Mouse (Mus musculus) cerebellum, adult 2 months (tissue): Measurements from ENCODE around the gene Chrna9. TPM values are rescaled to one million over a fixed set of nuclear protein-coding genes. Genes with fewer than 3 reads are reported as not detected.

ENCODE experiments used
- DNase-seq, 2 experiments: peaks; one replicate each; pipeline ENCODE4 v3.0.0; 2021
- H3K27ac ChIP-seq: fragments of 200-500 bp; 2 replicates; pipeline ENCODE4 v1.5.1; 2012; ENCODE audit warnings: low read length, control low read depth, inconsistent platforms; ENCODE audit not compliant: insufficient read depth
- H3K27me3 ChIP-seq: fragments of 200-500 bp; 2 replicates; pipeline ENCODE4 v1.6.1; 2012; ENCODE audit warnings: inconsistent platforms, mild to moderate bottlenecking, low read length, moderate library complexity; ENCODE audit not compliant: control insufficient read depth, insufficient read depth
- H3K4me1 ChIP-seq: fragments of 200-500 bp; 2 replicates; pipeline ENCODE4 v1.6.1; 2011; ENCODE audit warnings: low read length; ENCODE audit not compliant: control insufficient read depth, insufficient read depth
- H3K4me3 ChIP-seq: fragments of 200-500 bp; replicated peaks from 2 replicates; pipeline ENCODE3; 2011; ENCODE audit warnings: mild to moderate bottlenecking, low read depth, low read length, control low read depth; ENCODE audit not compliant: insufficient read depth
- CTCF ChIP-seq: fragments of 200-500 bp; IDR thresholded peaks from 2 replicates; pipeline ENCODE4 v1.5.1; 2011; ENCODE audit warnings: low read depth, mild to moderate bottlenecking, control low read depth, low read length, moderate library complexity, borderline replicate concordance; ENCODE audit not compliant: insufficient read depth
- POLR2A ChIP-seq: fragments of 200-500 bp; IDR thresholded peaks from 2 replicates; pipeline ENCODE4 v1.6.1; 2011; ENCODE audit warnings: low read length, control low read depth, borderline replicate concordance; ENCODE audit not compliant: insufficient read depth
- WGBS: fragments of 180-500 bp; shearing (Covaris S2); methylation state at CpG from one replicate; pipeline ENCODE4 v1.1.7; 2018; 5-methylcytosine and 5-hydroxymethylcytosine counted together
- polyA plus RNA-seq: library from polyadenylated mRNA; depleted of rRNA; stranded (reverse); fragments of >200 nt; gene quantifications from 2 replicates; pipeline ENCODE4 v1.2.3, GENCODE M21; 2012

The Chrna9 gene
- polyA plus RNA-seq, 1 experiment: not detected

DNA sequence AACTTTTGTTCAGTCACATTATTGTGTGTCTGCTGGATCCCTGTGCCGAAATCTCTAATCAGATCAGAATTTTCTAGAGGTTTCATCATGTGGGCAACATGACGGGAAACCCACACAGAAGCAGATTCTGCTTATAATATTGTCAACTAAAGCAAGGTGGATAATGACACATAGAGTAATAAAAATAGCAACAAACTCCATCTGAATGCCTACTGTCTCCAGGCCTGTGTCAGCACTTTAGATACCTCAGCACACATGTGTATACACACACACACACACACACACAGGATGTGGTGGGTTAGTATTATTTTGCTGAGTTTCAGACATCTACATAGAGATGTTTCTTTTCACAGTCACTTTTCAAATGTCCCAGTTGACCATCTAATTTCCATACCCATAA, 37.0 kb upstream of the Chrna9 start:
- H3K27me3 ChIP-seq: no peaks in the 10 kb centered on the region
- DNase-seq: no peak
- TF ChIP-seq POLR2A: no peak
- no peak for TF ChIP-seq CTCF
- H3K4me1 ChIP-seq: no peaks in the 10 kb centered on the region
- H3K4me3 ChIP-seq: no peak overlapping the region
- no peak overlapping the region for H3K27ac ChIP-seq
- WGBS: 96% methylated on average over 2 of the region's 2 CpGs

GRCm38 (mm10) chr5:65898683-65899082, 36.0 kb upstream of the Chrna9 start:
- H3K27ac ChIP-seq: no peak overlapping the region
- no peak for DNase-seq
- TF ChIP-seq CTCF (no peak), POLR2A (no peak)
- no peak overlapping the region for H3K4me3 ChIP-seq
- 89% methylated on average over 3 of the region's 3 CpGs for WGBS
- H3K27me3 ChIP-seq: no peaks in the 10 kb centered on the region
- no peaks in the 10 kb centered on the region for H3K4me1 ChIP-seq

DNA sequence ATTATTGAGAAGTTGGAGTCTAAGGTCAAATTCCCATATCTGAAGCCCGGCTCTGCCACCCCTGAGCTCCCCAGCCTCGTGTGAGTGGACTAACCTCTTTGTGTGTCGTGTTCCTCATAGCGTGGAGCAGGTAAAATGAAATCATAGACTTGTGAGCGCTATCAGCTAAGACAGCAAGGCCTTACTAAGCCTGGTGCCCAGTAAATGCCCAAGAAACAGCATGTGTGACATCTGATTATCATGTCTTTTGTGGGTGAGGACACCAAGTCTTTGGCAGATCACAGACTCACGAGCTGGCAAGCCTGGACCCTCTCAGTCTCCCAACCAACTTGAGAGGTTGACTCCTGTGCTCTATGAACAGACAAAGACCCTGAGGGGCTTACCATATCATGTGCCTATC, 34.6 kb upstream of the Chrna9 start:
- no peaks in the 10 kb centered on the region for H3K4me1 ChIP-seq
- WGBS: 89% methylated on average over 6 of the region's 6 CpGs
- H3K4me3 ChIP-seq: no peak overlapping the region
- DNase-seq: no peak
- TF ChIP-seq CTCF (no peak), POLR2A (no peak)
- no peaks in the 10 kb centered on the region for H3K27me3 ChIP-seq
- no peak overlapping the region for H3K27ac ChIP-seq

DNA sequence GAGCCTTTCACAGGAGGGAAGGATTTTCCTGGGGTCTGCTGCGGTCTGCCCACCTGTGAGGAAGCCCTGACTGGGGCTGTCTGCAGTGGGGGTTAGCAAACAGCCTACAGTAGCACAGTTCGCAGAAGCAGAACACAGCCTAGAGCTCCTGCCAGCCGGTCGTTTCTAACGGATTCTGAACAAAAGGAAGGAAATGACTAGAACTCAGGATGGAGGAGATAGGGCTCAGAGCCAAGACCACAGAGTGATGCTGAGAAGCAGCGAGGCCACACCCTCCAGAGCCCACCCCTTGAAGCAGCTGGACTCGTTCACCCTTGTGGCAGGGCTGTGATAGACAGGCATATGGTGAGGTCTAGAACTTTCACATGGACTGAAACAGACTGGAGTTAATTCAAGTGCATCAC, 33.9 kb upstream of the Chrna9 start:
- Histone ChIP-seq H3K4me1 (no peaks in the 10 kb centered on the region), H3K27me3 (no peaks in the 10 kb centered on the region), H3K27ac (no peak overlapping the region), H3K4me3 (no peak overlapping the region)
- DNase-seq: no peak
- TF ChIP-seq CTCF (no peak), POLR2A (no peak)
- 14% methylated on average over 7 of the region's 7 CpGs for WGBS

DNA sequence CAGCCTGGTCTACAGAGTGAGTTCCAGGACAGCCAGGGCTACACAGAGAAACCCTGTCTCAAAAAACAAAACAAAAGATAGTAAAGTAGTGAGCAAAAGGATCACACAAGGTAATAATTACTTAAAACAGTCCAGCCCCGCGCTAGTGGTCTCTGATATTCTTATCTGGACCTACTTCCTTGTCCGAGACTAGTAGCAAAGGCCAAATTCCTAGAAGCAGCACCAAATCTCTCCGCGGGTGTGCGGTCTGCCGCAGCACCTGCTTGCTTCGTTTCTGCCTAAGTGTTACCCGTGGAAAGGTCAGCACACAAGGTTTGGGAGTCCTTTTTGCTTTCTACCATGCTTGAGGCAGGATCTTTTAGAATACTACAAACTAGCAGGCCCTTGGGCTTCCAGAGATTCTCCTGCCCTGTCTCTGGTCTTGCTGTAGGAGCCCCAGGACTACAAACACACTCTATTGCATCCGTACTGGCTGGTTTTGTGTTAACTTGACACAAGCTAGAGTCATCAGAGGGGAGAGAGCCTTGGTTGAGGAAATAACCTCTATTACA, 32.8 kb upstream of the Chrna9 start:
- no peak for TF ChIP-seq CTCF
- TF ChIP-seq POLR2A: no peak
- H3K27ac ChIP-seq: no peak overlapping the region
- 96% methylated on average over 10 of the region's 10 CpGs for WGBS
- DNase-seq: no peak
- no peaks in the 10 kb centered on the region for H3K4me1 ChIP-seq
- no peaks in the 10 kb centered on the region for H3K27me3 ChIP-seq
- H3K4me3 ChIP-seq: no peak overlapping the region

GRCm38 (mm10) chr5:65902811-65903210, 31.9 kb upstream of the Chrna9 start:
- Histone ChIP-seq H3K27me3 (no peaks in the 10 kb centered on the region), H3K27ac (no peak overlapping the region), H3K4me3 (no peak overlapping the region), H3K4me1 (no peaks in the 10 kb centered on the region)
- no peak for DNase-seq
- TF ChIP-seq CTCF: no peak
- TF ChIP-seq POLR2A: no peak
- 90% methylated on average over 9 of the region's 9 CpGs for WGBS

GRCm38 (mm10) chr5:65904476-65904875, 30.2 kb upstream of the Chrna9 start:
- Histone ChIP-seq H3K27ac (no peak overlapping the region), H3K4me1 (no peaks in the 10 kb centered on the region), H3K27me3 (no peaks in the 10 kb centered on the region), H3K4me3 (no peak overlapping the region)
- no peak for DNase-seq
- TF ChIP-seq POLR2A (no peak), CTCF (no peak)
- 88% methylated on average over 4 of the region's 4 CpGs for WGBS

DNA sequence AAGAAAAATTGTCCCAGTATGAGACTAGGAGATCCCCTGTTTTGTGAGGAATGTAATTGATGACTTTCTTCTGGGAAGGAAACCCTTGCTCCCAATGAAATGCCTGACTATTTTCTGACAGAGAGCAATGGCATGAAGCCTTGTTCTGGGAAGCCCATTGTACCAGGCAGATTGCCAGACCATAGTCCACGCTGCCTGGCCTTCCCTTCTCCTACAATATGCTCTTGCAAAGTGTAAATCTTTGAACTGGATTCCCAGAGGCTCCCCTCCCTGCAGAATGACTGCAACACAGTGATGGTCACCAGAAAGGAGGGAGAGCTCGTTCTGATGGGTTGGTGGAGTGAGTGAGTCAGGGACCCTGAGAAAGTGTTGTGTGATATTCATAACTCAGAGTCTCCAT, 26.0 kb upstream of the Chrna9 start:
- no peaks in the 10 kb centered on the region for H3K27me3 ChIP-seq
- TF ChIP-seq CTCF (no peak), POLR2A (no peak)
- H3K4me3 ChIP-seq: no peak overlapping the region
- WGBS: 35% methylated on average over 2 of the region's 2 CpGs
- H3K4me1 ChIP-seq: no peaks in the 10 kb centered on the region
- DNase-seq: no peak
- no peak overlapping the region for H3K27ac ChIP-seq
